Mouse (Mus musculus) ES-Bruce4 (cell line): Measurements from ENCODE around the gene Fnbp1. TPM values are rescaled to one million over a fixed set of nuclear protein-coding genes. Genes with fewer than 3 reads are reported as not detected.
A peak's percentile ranks its signal among the peaks of the same experiment; 100 is the strongest.

Experiments used
- H3K27ac ChIP-seq: 2 replicates; pipeline ENCODE4 v1.5.1; 2012; ENCODE audit warnings: low read length, inconsistent platforms; ENCODE audit not compliant: insufficient read depth
- H3K27me3 ChIP-seq: 2 replicates; pipeline ENCODE4 v1.6.1; 2012; ENCODE audit warnings: mild to moderate bottlenecking, low read length, inconsistent platforms; ENCODE audit not compliant: control insufficient read depth, poor library complexity, insufficient read depth, severe bottlenecking
- H3K36me3 ChIP-seq: 2 replicates; pipeline ENCODE4 v1.6.1; 2012; ENCODE audit warnings: inconsistent platforms, mild to moderate bottlenecking, low read length, moderate library complexity; ENCODE audit not compliant: control insufficient read depth, poor library complexity, insufficient read depth, severe bottlenecking
- H3K4me1 ChIP-seq: one replicate; pipeline ENCODE4 v1.8.1; 2011; ENCODE audit warnings: low read length; ENCODE audit not compliant: control insufficient read depth, insufficient read depth
- H3K4me3 ChIP-seq: 2 replicates; pipeline ENCODE4 v1.5.1; 2011; ENCODE audit warnings: low read depth, mild to moderate bottlenecking, low read length
- H3K9ac ChIP-seq: 2 replicates; pipeline ENCODE4 v1.6.1; 2012; ENCODE audit warnings: low read depth, mild to moderate bottlenecking, inconsistent platforms; ENCODE audit not compliant: poor library complexity, severe bottlenecking
- H3K9me3 ChIP-seq: replicated peaks from 2 replicates; pipeline ENCODE4 v1.6.1; 2012; ENCODE audit warnings: mild to moderate bottlenecking, low read length, inconsistent platforms; ENCODE audit not compliant: control insufficient read depth, poor library complexity, insufficient read depth, severe bottlenecking
- CTCF ChIP-seq: IDR thresholded peaks from one replicate; pipeline ENCODE4 v1.8.1; 2011; ENCODE audit warnings: low read depth, low read length
- EP300 ChIP-seq: IDR thresholded peaks from 2 replicates; pipeline ENCODE4 v1.6.1; 2011; ENCODE audit warnings: low read depth, low read length; ENCODE audit not compliant: insufficient read depth
- POLR2A ChIP-seq: IDR thresholded peaks from one replicate; pipeline ENCODE4 v1.8.1; 2011; ENCODE audit warnings: low read length; ENCODE audit not compliant: insufficient read depth
- polyA plus RNA-seq: library from polyadenylated mRNA; stranded (reverse); fragments of >200 nt; gene quantifications from 2 replicates; pipeline ENCODE4 v1.2.4, GENCODE M21; 2011; ENCODE audit warnings: low read depth; ENCODE audit not compliant: missing spikeins, insufficient read depth, insufficient read length

The Fnbp1 gene
- polyA plus RNA-seq, 1 experiment = 77.7 TPM

GRCm38 (mm10) chr2:31068246-31069113 lies 73.3 kb downstream of the Fnbp1 start:
- Histone ChIP-seq H3K4me1 (peaks cover 12% of the 10 kb centered on the region), H3K9ac (peak overlapping the region; percentile 5; the same call in 1 of the 2 replicates), H3K4me3 (peak overlapping the region; percentile 22; the same call in 1 of the 2 replicates), H3K36me3 (peaks cover 6% of the 10 kb centered on the region; the same call in 1 of the 2 replicates), H3K27ac (peak overlapping the region; percentile 96), H3K9me3 (peaks cover 5% of the 10 kb centered on the region; the same call in 1 of the 2 replicates), H3K27me3 (no peaks in the 10 kb centered on the region)
- TF ChIP-seq POLR2A = no peak
- peak; percentile 82 for TF ChIP-seq EP300

- Histone ChIP-seq H3K9ac (peak overlapping the region; percentile 1; the same call in 1 of the 2 replicates), H3K4me1 (peaks cover 12% of the 10 kb centered on the region), H3K36me3 (peaks cover 3% of the 10 kb centered on the region; the same call in 1 of the 2 replicates), H3K27ac (peak overlapping the region; percentile 96), H3K4me3 (peak overlapping the region; percentile 22), H3K27me3 (no peaks in the 10 kb centered on the region), H3K9me3 (peaks cover 5% of the 10 kb centered on the region; the same call in 1 of the 2 replicates)
- TF ChIP-seq CTCF (no peak), EP300 (no peak), POLR2A (no peak)
Measured at GRCm38 (mm10) chr2:31067696-31068245, 74.0 kb downstream of the Fnbp1 start.

GRCm38 (mm10) chr2:31067059-31067595 lies 74.7 kb downstream of the Fnbp1 start:
- Histone ChIP-seq H3K36me3 (no peaks in the 10 kb centered on the region), H3K9ac (peak overlapping the region; percentile 57), H3K27me3 (no peaks in the 10 kb centered on the region), H3K9me3 (no peaks in the 10 kb centered on the region), H3K27ac (peak overlapping the region; percentile 96), H3K4me3 (peak overlapping the region; percentile 22), H3K4me1 (peaks cover 12% of the 10 kb centered on the region)
- peak; percentile 70; the same call in 1 of the 2 replicates for TF ChIP-seq EP300
- no peak for TF ChIP-seq POLR2A

- no peaks in the 10 kb centered on the region for H3K36me3 ChIP-seq
- no peak overlapping the region for H3K4me3 ChIP-seq
- H3K9ac ChIP-seq = peak overlapping the region; percentile 57
- H3K9me3 ChIP-seq = no peaks in the 10 kb centered on the region
- peaks cover 12% of the 10 kb centered on the region for H3K4me1 ChIP-seq
- H3K27me3 ChIP-seq = no peaks in the 10 kb centered on the region
- peak overlapping the region; percentile 96 for H3K27ac ChIP-seq
- TF ChIP-seq EP300 (no peak), POLR2A (no peak), CTCF (no peak)
Measured at GRCm38 (mm10) chr2:31066019-31066789, 75.6 kb downstream of the Fnbp1 start.

- H3K36me3 ChIP-seq = 0 out of 2 replicates have a peak, but pooled peaks cover 3% of the 10 kb centered on the region
- peaks cover 14% of the 10 kb centered on the region for H3K4me1 ChIP-seq
- H3K27ac ChIP-seq = peak overlapping the region; percentile 79
- no peaks in the 10 kb centered on the region for H3K9me3 ChIP-seq
- no peaks in the 10 kb centered on the region for H3K27me3 ChIP-seq
- peak overlapping the region; percentile 74 for H3K4me3 ChIP-seq
- TF ChIP-seq CTCF (no peak), POLR2A (no peak), EP300 (no peak)
- peak overlapping the region; percentile 47 for H3K9ac ChIP-seq
Measured at GRCm38 (mm10) chr2:31061868-31062628, 79.8 kb downstream of the Fnbp1 start.
